Mouse (Mus musculus) forebrain, postnatal 0 days (tissue): ENCODE measurements around the gene Meaf6. TPM values are rescaled to one million over a fixed set of nuclear protein-coding genes. Genes with fewer than 3 reads are reported as not detected.

Source experiments
- ATAC-seq: fragments of 200-750 bp; cut with Nextera tagmentation; 2 replicates; pipeline ENCODE4 v1.8.0; 2017; ENCODE audit warnings: mild to moderate bottlenecking, moderate library complexity
- DNase-seq: peaks from one replicate; pipeline ENCODE4 v3.0.0-alpha.2; 2015
- H3K27ac ChIP-seq: fragments of 300-500 bp; sonication (generic); 2 replicates; pipeline ENCODE4 v1.5.1; 2014; ENCODE audit warnings: low read depth, mild to moderate bottlenecking, antibody characterized with exemption, low read length, moderate library complexity, mixed read lengths
- H3K27me3 ChIP-seq: fragments of 300-500 bp; sonication (generic); 2 replicates; pipeline ENCODE4 v1.6.1; 2014; ENCODE audit warnings: mild to moderate bottlenecking, low read length, mixed read lengths; ENCODE audit not compliant: insufficient read depth
- H3K36me3 ChIP-seq: fragments of 300-500 bp; sonication (generic); 2 replicates; pipeline ENCODE4 v1.6.1; 2014; ENCODE audit warnings: mild to moderate bottlenecking, moderate library complexity; ENCODE audit not compliant: insufficient read depth
- H3K4me1 ChIP-seq: fragments of 300-500 bp; sonication (generic); 2 replicates; pipeline ENCODE4 v1.6.1; 2014; ENCODE audit warnings: antibody characterized with exemption; ENCODE audit not compliant: insufficient read depth
- H3K4me2 ChIP-seq: fragments of 300-500 bp; sonication (generic); 2 replicates; pipeline ENCODE4 v1.6.1; 2014; ENCODE audit warnings: low read depth, mild to moderate bottlenecking, moderate library complexity
- H3K4me3 ChIP-seq: fragments of 300-500 bp; sonication (generic); 2 replicates; pipeline ENCODE4 v1.5.1; 2014; ENCODE audit warnings: low read depth, low read length, mixed read lengths
- H3K9ac ChIP-seq: fragments of 300-500 bp; sonication (generic); 2 replicates; pipeline ENCODE4 v1.6.1; 2014; ENCODE audit warnings: mild to moderate bottlenecking
- H3K9me3 ChIP-seq: fragments of 300-500 bp; sonication (generic); 2 replicates; pipeline ENCODE4 v1.6.1; 2016; ENCODE audit warnings: low read length
- CTCF ChIP-seq: sonication (generic); IDR thresholded peaks from 2 replicates; pipeline ENCODE4 v1.5.1; 2016; ENCODE audit warnings: antibody characterized with exemption, control low read depth, low read depth
- WGBS: fragments of 180-500 bp; shearing (Covaris S2); extraction: QIAGEN DNeasy Blood & Tissue Kit; methylation state at CpG from one replicate; pipeline ENCODE4 v1.1.7; 2014; 5-methylcytosine and 5-hydroxymethylcytosine counted together
- polyA plus RNA-seq: library from polyadenylated mRNA; unstranded; fragments of >200 nt; fragmentation: Nextera tagmentation; extraction: Ambion mirVana; gene quantifications from 2 replicates; pipeline ENCODE4 v1.2.1, GENCODE M21; 2015
- total RNA-seq: library from RNA; depleted of rRNA; stranded (reverse); fragments of >200 nt; gene quantifications from 2 replicates; pipeline ENCODE4 v1.2.3, GENCODE M21; 2014

Meaf6 gene
- total and polyA plus RNA-seq, 2 experiments from 2014 or later: 112 to 153 TPM

DNA sequence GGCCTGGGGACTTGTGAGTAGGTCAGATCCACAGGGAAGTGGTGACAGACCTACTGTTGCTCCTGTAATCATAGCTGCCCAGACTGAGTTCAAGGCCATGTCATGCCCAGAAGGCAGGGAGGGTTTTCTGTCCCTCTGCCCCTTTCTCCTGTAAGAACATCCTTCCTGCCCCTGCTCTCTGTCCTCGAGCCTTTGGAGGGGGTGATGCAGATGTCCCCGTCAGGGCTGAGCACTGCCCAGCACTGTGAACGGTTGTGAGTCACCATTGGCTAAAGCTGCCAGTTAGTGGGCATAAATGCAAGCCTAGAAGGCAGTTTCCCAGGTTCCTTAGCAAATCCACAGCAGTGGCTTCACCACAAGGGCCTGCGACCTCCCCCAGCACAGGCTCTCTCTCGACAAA lies 8.1 kb downstream of the Meaf6 start:
- no peak for TF ChIP-seq CTCF
- H3K36me3 ChIP-seq: peaks cover 41% of the 10 kb centered on the region
- 93% methylated on average over 5 of the region's 5 CpGs for WGBS
- H3K4me2 ChIP-seq: no peak overlapping the region
- no peak overlapping the region for H3K27ac ChIP-seq
- DNase-seq: no peak
- no peaks in the 10 kb centered on the region for H3K27me3 ChIP-seq
- no peaks in the 10 kb centered on the region for H3K4me1 ChIP-seq
- ATAC-seq: no peak
- no peak overlapping the region for H3K4me3 ChIP-seq
- H3K9me3 ChIP-seq: no peaks in the 10 kb centered on the region
- H3K9ac ChIP-seq: no peak overlapping the region

DNA sequence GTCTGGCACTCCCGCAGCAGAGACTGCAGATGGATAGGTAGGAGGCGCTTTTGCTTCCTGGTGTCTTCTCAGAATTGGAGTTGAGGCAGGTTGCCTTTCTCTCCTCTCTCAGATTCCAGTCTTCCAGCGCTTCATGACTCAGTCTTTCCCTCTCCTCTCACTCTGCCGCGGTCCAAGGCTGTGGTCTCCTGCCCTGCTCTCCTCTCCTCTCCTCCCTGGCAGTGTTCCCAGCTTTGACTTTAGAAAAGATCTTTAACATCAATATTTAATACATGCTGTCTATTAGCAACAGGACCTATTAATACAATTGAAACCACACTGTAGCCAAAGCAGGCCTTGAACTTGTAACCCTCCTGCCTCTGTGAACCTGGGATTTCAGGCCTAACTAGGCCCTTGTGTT lies 11.1 kb downstream of the Meaf6 start:
- Histone ChIP-seq H3K9me3 (no peaks in the 10 kb centered on the region), H3K4me2 (no peak overlapping the region), H3K9ac (no peak overlapping the region), H3K4me1 (no peaks in the 10 kb centered on the region), H3K27me3 (no peaks in the 10 kb centered on the region), H3K27ac (no peak overlapping the region), H3K36me3 (0 out of 2 replicates have a peak, but pooled peaks cover 13% of the 10 kb centered on the region), H3K4me3 (no peak overlapping the region)
- ATAC-seq (no peak), DNase-seq (no peak)
- no peak for TF ChIP-seq CTCF
- 94% methylated on average over 5 of the region's 5 CpGs for WGBS

DNA sequence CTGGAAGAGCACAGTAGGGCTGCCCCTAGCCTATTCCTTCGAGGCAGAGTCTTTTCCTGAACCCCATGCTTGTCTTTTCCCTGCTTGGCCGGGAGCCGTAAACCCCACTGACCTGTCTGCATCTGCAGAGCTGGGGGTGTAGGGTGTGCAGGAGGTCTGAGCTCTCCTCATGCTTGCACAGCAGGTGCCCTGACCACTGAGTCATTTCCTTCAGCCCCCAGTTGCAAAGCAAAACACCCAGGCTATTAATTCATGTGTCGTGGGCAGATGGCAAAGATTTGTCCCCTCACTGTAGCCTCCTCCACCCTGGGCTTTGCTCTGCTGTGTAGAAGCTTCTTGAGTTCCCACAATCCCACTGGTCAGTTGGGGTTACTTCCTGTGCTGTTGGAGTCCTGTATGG lies 12.5 kb downstream of the Meaf6 start:
- Histone ChIP-seq H3K4me1 (no peaks in the 10 kb centered on the region), H3K4me2 (no peak overlapping the region), H3K27me3 (no peaks in the 10 kb centered on the region), H3K9me3 (no peaks in the 10 kb centered on the region), H3K9ac (no peak overlapping the region), H3K27ac (no peak overlapping the region), H3K36me3 (peaks cover 11% of the 10 kb centered on the region; the same call in 1 of the 2 replicates), H3K4me3 (no peak overlapping the region)
- TF ChIP-seq CTCF: no peak
- WGBS: 84% methylated on average over 4 of the region's 4 CpGs
- DNase-seq (no peak), ATAC-seq (no peak)

DNA sequence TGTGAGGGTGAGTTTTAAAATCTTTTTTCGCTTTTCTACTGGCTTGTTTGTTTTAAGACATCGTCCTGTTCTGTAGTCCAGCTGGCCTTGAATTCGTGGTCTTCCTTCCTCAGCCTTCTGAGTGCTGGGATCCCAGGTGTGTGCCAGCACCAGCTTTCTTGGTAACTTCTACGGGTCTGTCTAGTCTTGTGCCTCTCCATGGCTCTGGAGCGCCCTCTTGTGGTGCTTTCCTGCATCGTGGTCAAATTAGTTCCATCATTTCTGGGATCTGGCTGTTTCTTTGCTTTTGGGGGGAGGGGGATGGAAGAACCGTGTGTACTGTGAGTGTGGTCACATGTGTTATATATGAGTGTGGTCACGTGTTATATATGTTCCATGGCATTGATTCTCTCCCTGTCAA lies 14.5 kb downstream of the Meaf6 start:
- H3K27ac ChIP-seq: no peak overlapping the region
- H3K9me3 ChIP-seq: no peaks in the 10 kb centered on the region
- 11% methylated on average over 8 of the region's 8 CpGs for WGBS
- H3K4me3 ChIP-seq: no peak overlapping the region
- DNase-seq (peak; percentile 89), ATAC-seq (peak; percentile 76)
- no peak overlapping the region for H3K9ac ChIP-seq
- peaks cover 16% of the 10 kb centered on the region for H3K36me3 ChIP-seq
- no peaks in the 10 kb centered on the region for H3K27me3 ChIP-seq
- TF ChIP-seq CTCF: peak; percentile 95
- no peak overlapping the region for H3K4me2 ChIP-seq
- H3K4me1 ChIP-seq: no peaks in the 10 kb centered on the region

DNA sequence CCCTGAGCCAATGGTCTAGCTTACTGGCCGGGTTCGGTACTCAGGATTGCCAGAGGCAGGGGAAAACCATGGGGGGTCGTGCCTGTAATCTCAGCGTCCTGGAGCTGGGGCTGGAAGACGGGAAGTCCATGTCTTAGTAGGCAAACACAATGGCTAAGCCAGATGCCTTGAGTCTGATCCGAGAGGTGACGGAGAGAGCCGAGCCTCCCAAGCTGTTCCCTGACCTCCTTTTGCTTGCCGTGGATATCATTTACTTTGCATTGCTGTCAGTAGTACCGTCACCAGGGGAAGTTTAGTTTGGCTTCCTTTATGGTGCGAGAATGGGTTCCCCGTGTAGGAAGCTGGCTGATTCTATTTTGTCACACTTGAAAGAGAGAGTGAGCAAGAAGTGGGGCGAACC lies 16.4 kb downstream of the Meaf6 start:
- TF ChIP-seq CTCF: no peak
- no peaks in the 10 kb centered on the region for H3K27me3 ChIP-seq
- DNase-seq: no peak
- peaks cover 27% of the 10 kb centered on the region for H3K36me3 ChIP-seq
- no peak overlapping the region for H3K27ac ChIP-seq
- H3K9me3 ChIP-seq: no peaks in the 10 kb centered on the region
- H3K4me1 ChIP-seq: no peaks in the 10 kb centered on the region
- ATAC-seq: no peak
- H3K4me3 ChIP-seq: no peak overlapping the region
- 71% methylated on average over 13 of the region's 13 CpGs for WGBS
- H3K4me2 ChIP-seq: no peak overlapping the region
- no peak overlapping the region for H3K9ac ChIP-seq

DNA sequence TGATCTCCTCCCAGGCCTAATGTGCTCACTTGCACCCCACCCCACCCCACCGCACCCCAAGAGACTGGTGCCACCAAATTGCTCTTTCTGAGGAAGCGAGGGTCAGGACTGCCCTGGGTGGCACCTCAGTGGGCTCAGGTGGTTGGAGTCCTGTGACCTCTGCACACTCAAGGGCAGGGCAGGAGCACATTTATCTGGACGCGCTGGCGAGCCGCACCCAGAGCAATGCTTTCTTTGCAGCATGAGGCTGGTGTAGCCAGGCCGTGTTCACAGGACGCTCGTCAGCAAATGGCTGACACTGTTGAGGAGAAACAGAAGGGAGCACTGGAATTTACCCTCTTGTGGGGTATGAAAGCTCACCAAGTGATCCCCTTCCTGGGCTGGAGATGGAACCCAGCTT lies 20.4 kb downstream of the Meaf6 start:
- ATAC-seq (no peak), DNase-seq (no peak)
- Histone ChIP-seq H3K4me2 (no peak overlapping the region), H3K4me1 (no peaks in the 10 kb centered on the region), H3K36me3 (peaks cover 38% of the 10 kb centered on the region), H3K9ac (no peak overlapping the region), H3K4me3 (no peak overlapping the region), H3K27me3 (no peaks in the 10 kb centered on the region), H3K27ac (no peak overlapping the region), H3K9me3 (no peaks in the 10 kb centered on the region)
- TF ChIP-seq CTCF: no peak
- 96% methylated on average over 9 of the region's 9 CpGs for WGBS

DNA sequence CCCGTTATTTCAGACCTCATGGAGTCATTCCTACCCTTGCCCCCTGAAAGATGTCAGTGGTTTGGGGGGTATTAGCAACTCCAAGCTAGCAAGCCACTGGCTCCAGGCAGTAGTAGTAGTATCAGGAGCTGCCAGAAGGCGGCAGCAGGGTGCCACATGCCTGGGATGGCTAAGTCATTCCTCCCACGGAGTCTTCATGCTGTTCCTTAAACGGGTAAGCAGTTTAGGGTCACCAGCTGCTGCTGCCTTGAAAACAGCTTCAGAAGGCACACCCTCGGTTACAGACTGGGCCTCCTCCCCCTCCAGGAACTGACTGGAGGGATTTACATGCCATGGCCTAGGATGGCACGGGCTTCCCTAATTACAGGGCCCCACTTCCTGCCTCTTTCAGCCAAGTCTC lies 29.7 kb downstream of the Meaf6 start:
- WGBS: 10% methylated on average over 6 of the region's 6 CpGs
- Histone ChIP-seq H3K4me1 (peaks cover 6% of the 10 kb centered on the region; the same call in 1 of the 2 replicates), H3K9ac (no peak overlapping the region)

More for the DNA sequence above, 29.7 kb downstream of the Meaf6 start:
- H3K4me3 ChIP-seq: no peak overlapping the region
- no peak overlapping the region for H3K27ac ChIP-seq
- DNase-seq: peak; percentile 80
- H3K9me3 ChIP-seq: no peaks in the 10 kb centered on the region
- peak; percentile 75 for ATAC-seq
- no peak overlapping the region for H3K4me2 ChIP-seq
- TF ChIP-seq CTCF: peak; percentile 89
- no peaks in the 10 kb centered on the region for H3K27me3 ChIP-seq
- peaks cover 21% of the 10 kb centered on the region for H3K36me3 ChIP-seq
